Mouse (Mus musculus) lung, postnatal 0 days (tissue): ENCODE results near the gene Aqp9.

ENCODE experiments used
- CTCF ChIP-seq: IDR thresholded peaks from 2 replicates; pipeline ENCODE4 v1.5.1; 2016; ENCODE audit warnings: antibody characterized with exemption, mild to moderate bottlenecking
- EP300 ChIP-seq: IDR thresholded peaks from 2 replicates; pipeline ENCODE4 v1.6.1; 2016; ENCODE audit warnings: antibody characterized with exemption, mild to moderate bottlenecking, control low read depth

DNA sequence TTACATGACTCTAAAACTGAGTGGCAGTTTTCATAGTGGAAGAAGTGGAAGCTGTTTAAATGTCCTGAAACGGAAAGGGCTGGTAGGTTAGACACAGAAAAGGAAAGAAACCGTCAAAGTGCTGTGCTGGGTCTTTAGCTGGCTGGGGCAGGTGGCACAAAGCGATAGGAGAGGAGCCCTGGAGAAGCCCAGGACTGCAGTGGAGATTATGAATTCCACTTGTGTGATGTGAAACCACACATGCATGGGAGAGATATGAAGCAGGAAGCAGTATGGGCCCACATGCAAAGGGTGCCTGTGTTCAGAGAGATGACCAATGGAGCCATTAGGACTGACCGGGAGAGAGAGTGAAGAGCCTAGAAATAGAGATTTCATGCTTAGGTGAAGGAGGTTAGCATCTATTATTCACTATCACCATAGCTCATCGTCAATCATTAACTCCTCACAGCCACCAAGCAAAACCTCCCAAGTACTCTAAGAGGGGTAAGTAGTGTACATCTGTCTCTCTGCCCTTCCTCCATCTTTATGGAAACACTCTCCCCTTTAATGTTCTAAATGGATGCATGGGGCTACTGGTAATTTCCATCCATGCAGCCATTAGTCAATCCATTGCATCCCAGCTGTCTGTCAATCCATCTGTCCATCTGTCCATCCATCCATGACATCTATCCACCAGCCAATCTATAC is 2.3 kb downstream of the Aqp9 start:
- TF ChIP-seq CTCF (no peak), EP300 (no peak)
